Mouse (Mus musculus) forebrain, postnatal 0 days (tissue): ENCODE results near the gene Plac8. TPM values are rescaled to one million over a fixed set of nuclear protein-coding genes. Genes with fewer than 3 reads are reported as not detected.
A peak's percentile ranks its signal among the peaks of the same experiment; 100 is the strongest.

Source experiments
- ATAC-seq: fragments of 200-750 bp; cut with Nextera tagmentation; 2 replicates; pipeline ENCODE4 v1.8.0; 2017; ENCODE audit warnings: mild to moderate bottlenecking, moderate library complexity
- DNase-seq: peaks from one replicate; pipeline ENCODE4 v3.0.0-alpha.2; 2015
- H3K27ac ChIP-seq: fragments of 300-500 bp; sonication (generic); 2 replicates; pipeline ENCODE4 v1.5.1; 2014; ENCODE audit warnings: low read depth, mild to moderate bottlenecking, antibody characterized with exemption, low read length, moderate library complexity, mixed read lengths
- H3K27me3 ChIP-seq: fragments of 300-500 bp; sonication (generic); 2 replicates; pipeline ENCODE4 v1.6.1; 2014; ENCODE audit warnings: mild to moderate bottlenecking, low read length, mixed read lengths; ENCODE audit not compliant: insufficient read depth
- H3K36me3 ChIP-seq: fragments of 300-500 bp; sonication (generic); 2 replicates; pipeline ENCODE4 v1.6.1; 2014; ENCODE audit warnings: mild to moderate bottlenecking, moderate library complexity; ENCODE audit not compliant: insufficient read depth
- H3K4me1 ChIP-seq: fragments of 300-500 bp; sonication (generic); 2 replicates; pipeline ENCODE4 v1.6.1; 2014; ENCODE audit warnings: antibody characterized with exemption; ENCODE audit not compliant: insufficient read depth
- H3K4me2 ChIP-seq: fragments of 300-500 bp; sonication (generic); 2 replicates; pipeline ENCODE4 v1.6.1; 2014; ENCODE audit warnings: low read depth, mild to moderate bottlenecking, moderate library complexity
- H3K4me3 ChIP-seq: fragments of 300-500 bp; sonication (generic); 2 replicates; pipeline ENCODE4 v1.5.1; 2014; ENCODE audit warnings: low read depth, low read length, mixed read lengths
- H3K9ac ChIP-seq: fragments of 300-500 bp; sonication (generic); 2 replicates; pipeline ENCODE4 v1.6.1; 2014; ENCODE audit warnings: mild to moderate bottlenecking
- H3K9me3 ChIP-seq: fragments of 300-500 bp; sonication (generic); 2 replicates; pipeline ENCODE4 v1.6.1; 2016; ENCODE audit warnings: low read length
- CTCF ChIP-seq: sonication (generic); IDR thresholded peaks from 2 replicates; pipeline ENCODE4 v1.5.1; 2016; ENCODE audit warnings: antibody characterized with exemption, control low read depth, low read depth
- WGBS: fragments of 180-500 bp; shearing (Covaris S2); extraction: QIAGEN DNeasy Blood & Tissue Kit; methylation state at CpG from one replicate; pipeline ENCODE4 v1.1.7; 2014; 5-methylcytosine and 5-hydroxymethylcytosine counted together
- polyA plus RNA-seq: library from polyadenylated mRNA; unstranded; fragments of >200 nt; fragmentation: Nextera tagmentation; extraction: Ambion mirVana; gene quantifications from 2 replicates; pipeline ENCODE4 v1.2.1, GENCODE M21; 2015
- total RNA-seq: library from RNA; depleted of rRNA; stranded (reverse); fragments of >200 nt; gene quantifications from 2 replicates; pipeline ENCODE4 v1.2.3, GENCODE M21; 2014

Gene Plac8
- total and polyA plus RNA-seq, 2 experiments from 2014 or later = 1.5 to 3.5 TPM

DNA sequence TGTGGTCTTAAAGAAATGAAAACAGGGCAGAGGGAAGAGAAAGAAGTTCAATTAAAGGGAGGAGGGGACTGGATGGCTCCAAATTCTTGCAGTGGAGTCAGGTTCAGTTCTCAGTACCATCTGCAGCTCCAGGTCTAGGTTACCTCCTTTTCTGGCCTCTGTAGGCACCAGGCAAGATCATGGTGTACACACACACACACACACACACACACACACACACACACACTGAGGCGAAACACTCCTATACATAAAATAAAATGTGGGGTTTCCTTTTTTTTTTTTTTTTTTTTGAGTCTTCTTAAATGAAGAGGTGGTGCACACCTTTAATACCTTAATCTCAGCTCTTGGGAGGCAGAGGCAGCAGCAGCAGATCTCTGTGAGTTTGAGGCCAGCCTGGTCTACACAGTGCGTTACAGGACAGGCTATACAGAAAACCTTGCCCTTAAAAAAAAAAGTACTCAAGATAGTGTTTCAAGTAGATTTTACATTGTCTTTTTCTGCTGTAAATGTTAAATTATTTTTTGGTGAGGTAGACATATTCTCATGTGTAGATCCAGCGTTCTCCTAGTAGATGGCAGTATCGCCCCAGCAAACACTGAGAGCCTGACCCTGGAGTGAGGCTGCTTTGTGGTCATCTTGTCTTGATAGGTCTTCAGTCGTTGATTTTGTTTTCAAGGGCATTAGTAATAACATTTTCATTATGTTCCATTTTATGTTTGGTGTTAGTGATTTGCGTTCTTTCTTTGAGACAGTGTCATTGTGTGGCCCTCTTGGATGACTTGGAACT, 25.6 kb downstream of the Plac8 start:
- Histone ChIP-seq H3K4me2 (no peak overlapping the region), H3K4me3 (no peak overlapping the region), H3K4me1 (no peaks in the 10 kb centered on the region), H3K9ac (no peak overlapping the region), H3K27me3 (no peaks in the 10 kb centered on the region), H3K36me3 (peaks cover 71% of the 10 kb centered on the region), H3K27ac (no peak overlapping the region), H3K9me3 (no peaks in the 10 kb centered on the region)
- peak; percentile 31; the same call in 1 of the 2 replicates for TF ChIP-seq CTCF
- no peak for ATAC-seq
- 88% methylated on average over 6 of the region's 6 CpGs for WGBS
- DNase-seq = no peak

DNA sequence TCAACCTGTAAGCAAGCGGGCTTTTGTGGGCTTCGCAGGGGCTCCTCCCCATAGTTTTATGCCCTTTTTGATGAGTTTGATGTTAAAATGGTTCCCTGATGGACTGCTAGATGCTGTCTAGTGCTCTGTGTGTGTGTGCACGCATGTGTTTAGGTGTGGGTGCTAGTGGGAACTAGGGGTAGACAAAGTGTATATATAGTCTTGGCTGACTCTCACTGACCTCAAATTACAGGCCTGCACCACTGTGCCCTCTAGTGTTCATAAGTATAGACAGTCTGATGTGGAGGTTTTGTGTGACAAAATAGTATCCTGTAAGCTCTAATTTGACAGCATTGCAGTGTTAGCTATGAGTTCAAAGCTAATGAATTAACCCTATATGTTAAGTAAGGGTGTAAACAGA, 35.4 kb downstream of the Plac8 start:
- no peak; the same call in 1 of the 2 replicates for ATAC-seq
- DNase-seq = peak; percentile 30
- peak; percentile 72 for TF ChIP-seq CTCF
- 91% methylated on average over 3 of the region's 3 CpGs for WGBS
- Histone ChIP-seq H3K4me1 (no peaks in the 10 kb centered on the region), H3K4me2 (no peak overlapping the region), H3K4me3 (no peak overlapping the region), H3K27ac (no peak overlapping the region), H3K9me3 (no peaks in the 10 kb centered on the region), H3K9ac (no peak overlapping the region), H3K36me3 (peaks cover 51% of the 10 kb centered on the region), H3K27me3 (no peaks in the 10 kb centered on the region)

DNA sequence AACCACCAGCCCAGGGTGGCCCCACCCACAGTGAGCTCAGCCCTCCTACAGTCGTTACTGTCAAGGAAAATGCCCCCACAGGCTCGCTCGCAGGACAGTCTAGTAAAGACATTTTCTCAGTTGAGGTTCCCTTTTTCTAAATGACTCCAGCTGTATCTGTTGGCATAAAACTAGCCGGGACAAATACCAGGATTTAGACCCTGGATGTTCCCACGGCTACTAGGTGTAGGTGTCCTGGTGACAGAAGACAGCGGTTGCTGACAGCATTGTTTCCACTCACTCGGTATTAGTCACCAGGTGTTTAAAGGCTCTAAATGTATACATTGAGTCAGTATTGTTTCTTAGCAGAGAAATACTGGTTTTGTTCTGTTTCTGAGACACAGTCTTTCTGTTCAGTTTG, 36.2 kb downstream of the Plac8 start:
- ATAC-seq (no peak), DNase-seq (no peak)
- no peaks in the 10 kb centered on the region for H3K4me1 ChIP-seq
- H3K4me2 ChIP-seq = no peak overlapping the region
- no peak overlapping the region for H3K27ac ChIP-seq
- no peak overlapping the region for H3K4me3 ChIP-seq
- no peak for TF ChIP-seq CTCF
- H3K9me3 ChIP-seq = no peaks in the 10 kb centered on the region
- no peak overlapping the region for H3K9ac ChIP-seq
- no peaks in the 10 kb centered on the region for H3K27me3 ChIP-seq
- 87% methylated on average over 7 of the region's 7 CpGs for WGBS
- peaks cover 54% of the 10 kb centered on the region for H3K36me3 ChIP-seq

DNA sequence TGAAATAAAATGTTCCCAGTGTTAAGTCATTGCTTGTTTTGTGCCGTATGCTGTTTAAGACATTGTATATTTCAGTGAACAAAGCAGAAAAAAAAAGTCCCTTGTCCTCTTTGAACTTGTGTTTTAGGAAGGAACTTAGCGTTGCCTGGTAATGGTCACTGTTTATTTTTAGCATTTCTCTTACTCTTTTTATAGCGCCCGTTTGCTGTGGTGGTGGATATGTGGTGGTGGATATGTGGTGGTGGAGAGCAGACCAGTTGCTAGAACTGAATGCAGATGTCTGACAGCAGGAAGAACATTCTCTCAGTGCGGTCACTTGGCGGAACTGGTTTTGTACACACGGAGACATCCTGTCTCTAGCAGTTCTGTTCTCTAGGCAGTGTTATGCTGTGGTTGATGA, 45.9 kb downstream of the Plac8 start:
- no peak overlapping the region for H3K27ac ChIP-seq
- no peak overlapping the region for H3K4me2 ChIP-seq
- no peak overlapping the region for H3K9ac ChIP-seq
- H3K4me1 ChIP-seq = no peaks in the 10 kb centered on the region
- ATAC-seq (no peak), DNase-seq (no peak)
- no peaks in the 10 kb centered on the region for H3K9me3 ChIP-seq
- TF ChIP-seq CTCF = no peak
- H3K36me3 ChIP-seq = peaks cover 25% of the 10 kb centered on the region
- no peak overlapping the region for H3K4me3 ChIP-seq
- H3K27me3 ChIP-seq = no peaks in the 10 kb centered on the region
- WGBS = 88% methylated on average over 7 of the region's 7 CpGs

DNA sequence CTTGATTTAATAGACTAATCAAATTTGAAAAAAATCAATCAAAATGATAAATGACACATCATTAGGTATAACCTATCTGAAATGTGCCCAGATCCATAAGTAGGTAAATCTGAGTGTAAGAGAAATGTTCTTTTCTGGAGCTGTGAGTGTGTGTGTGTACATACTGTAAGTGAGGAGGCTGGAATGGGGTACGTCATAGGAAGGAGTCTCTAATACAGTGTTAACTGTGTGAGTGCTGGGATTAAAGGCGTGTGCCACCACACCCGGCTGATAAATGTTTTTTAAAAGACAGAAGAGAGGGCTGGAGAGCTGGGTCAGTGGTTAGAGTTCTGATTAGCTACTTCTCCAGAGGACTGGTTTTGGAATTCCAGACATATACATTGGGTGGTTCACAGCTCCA, 46.4 kb downstream of the Plac8 start:
- TF ChIP-seq CTCF = no peak
- no peak for DNase-seq
- peaks cover 20% of the 10 kb centered on the region for H3K36me3 ChIP-seq
- no peak overlapping the region for H3K4me2 ChIP-seq
- ATAC-seq = no peak
- WGBS = 82% methylated on average over 3 of the region's 3 CpGs
- no peak overlapping the region for H3K9ac ChIP-seq
- no peaks in the 10 kb centered on the region for H3K4me1 ChIP-seq
- H3K27ac ChIP-seq = no peak overlapping the region
- no peak overlapping the region for H3K4me3 ChIP-seq
- H3K9me3 ChIP-seq = no peaks in the 10 kb centered on the region
- H3K27me3 ChIP-seq = no peaks in the 10 kb centered on the region

DNA sequence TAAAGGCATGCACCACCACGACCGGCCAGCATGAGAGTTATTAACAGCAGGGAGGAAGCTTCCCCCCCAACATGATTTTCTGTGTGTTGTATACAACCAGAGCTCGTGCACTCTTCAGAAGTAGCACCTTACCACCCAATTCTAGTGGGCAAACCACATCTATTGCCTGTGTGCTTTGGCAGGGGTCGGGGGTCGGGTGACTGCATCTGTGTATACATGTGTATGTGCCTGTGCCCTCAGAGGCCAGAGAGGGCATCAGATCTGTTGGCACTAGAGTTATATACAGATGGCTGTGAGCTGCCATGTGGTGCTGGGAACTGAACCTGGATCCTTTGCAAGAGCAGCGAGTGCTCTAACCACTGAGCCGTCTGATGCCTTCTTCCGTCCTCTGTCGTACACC, 47.1 kb downstream of the Plac8 start:
- DNase-seq (no peak), ATAC-seq (no peak)
- 98% methylated on average over 9 of the region's 9 CpGs for WGBS
- no peak overlapping the region for H3K27ac ChIP-seq
- H3K36me3 ChIP-seq = peaks cover 13% of the 10 kb centered on the region
- no peaks in the 10 kb centered on the region for H3K4me1 ChIP-seq
- H3K4me2 ChIP-seq = no peak overlapping the region
- H3K9me3 ChIP-seq = no peaks in the 10 kb centered on the region
- no peak overlapping the region for H3K4me3 ChIP-seq
- no peak overlapping the region for H3K9ac ChIP-seq
- TF ChIP-seq CTCF = no peak
- no peaks in the 10 kb centered on the region for H3K27me3 ChIP-seq

DNA sequence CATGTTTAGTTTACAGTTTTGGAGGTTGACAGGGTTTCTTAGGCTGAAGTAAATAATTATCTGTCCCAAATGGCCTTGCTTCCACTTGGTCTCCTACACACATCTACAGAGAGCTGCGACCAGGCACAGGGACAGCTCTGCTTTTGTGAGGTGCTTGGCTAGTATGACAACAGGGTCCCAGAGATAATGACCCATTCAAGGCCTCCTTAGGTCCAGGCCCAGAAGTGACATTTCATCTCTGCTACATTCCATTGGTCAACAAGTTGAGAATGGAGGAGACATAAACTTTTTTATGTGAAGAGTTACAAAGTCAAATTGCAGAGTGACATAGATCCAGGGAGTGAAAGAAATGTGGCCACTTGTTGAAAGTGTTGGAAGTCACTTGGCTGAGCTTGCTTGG, 48.7 kb downstream of the Plac8 start:
- no peak for DNase-seq
- no peak for ATAC-seq
- H3K4me1 ChIP-seq = peaks cover 5% of the 10 kb centered on the region
- H3K4me2 ChIP-seq = no peak overlapping the region
- H3K36me3 ChIP-seq = no peaks in the 10 kb centered on the region; the same call in 1 of the 2 replicates
- no peak overlapping the region for H3K9ac ChIP-seq
- no peaks in the 10 kb centered on the region for H3K9me3 ChIP-seq
- 91% methylated on average over 1 of the region's 1 CpGs for WGBS
- H3K27ac ChIP-seq = no peak overlapping the region
- no peak for TF ChIP-seq CTCF
- no peaks in the 10 kb centered on the region for H3K27me3 ChIP-seq
- no peak overlapping the region for H3K4me3 ChIP-seq
